ENCODE assay signal across 8 mouse cellular contexts in genomic region chr7:123068715-123069273, GRCm38 (mm10). TPM values are rescaled to one million over a fixed set of nuclear protein-coding genes. Genes with fewer than 3 reads are reported as not detected.
DNase-seq lines count a peak whose midpoint lies in the region; ATAC-seq and TF ChIP-seq lines count a peak whose summit lies in the region.

No protein-coding gene starts in this region.

- no peaks in the 10 kb centered on the region for H3K36me3 ChIP-seq in lung, embryonic 14.5 days (ENCODE audit: insufficient read depth)
- no peaks in the 10 kb centered on the region for H3K36me3 ChIP-seq in forebrain, embryonic 16.5 days (ENCODE audit: control insufficient read depth, insufficient read depth)
- no peaks in the 10 kb centered on the region for H3K36me3 ChIP-seq in liver, postnatal 0 days (replicated peaks; ENCODE audit: insufficient read depth, low read length)

- TF ChIP-seq EP300 in liver, postnatal 0 days (IDR thresholded peaks at IDR 0.05; ENCODE audit: low read depth) = no peak

- no peak overlapping the region for H3K4me2 ChIP-seq in lung, embryonic 14.5 days
- peak overlapping the region; percentile 2; the same call in 1 of the 2 replicates for H3K4me2 ChIP-seq in forebrain, embryonic 16.5 days (ENCODE audit: low read length)
- H3K4me2 ChIP-seq in liver, postnatal 0 days (ENCODE audit: low read depth, low read length) = no peak overlapping the region

- no peak overlapping the region for H3K4me3 ChIP-seq in lung, embryonic 14.5 days (ENCODE audit: low read depth, low read length)
- H3K4me3 ChIP-seq in bone marrow macrophage, adult 2 months (ENCODE audit: insufficient read depth, low read length) = no peak overlapping the region
- H3K4me3 ChIP-seq in forebrain, embryonic 16.5 days (replicated peaks; ENCODE audit: low read length) = no peak overlapping the region
- H3K4me3 ChIP-seq in liver, postnatal 0 days (ENCODE audit: low read depth, low read length) = no peak overlapping the region

- ATAC-seq in lung, embryonic 14.5 days (ENCODE audit: insufficient read depth) = peak; percentile 68; the same call in 1 of the 2 replicates
- ATAC-seq in forebrain, embryonic 16.5 days = peak; percentile 85
- ATAC-seq in liver, postnatal 0 days = no peak

- H3K9ac ChIP-seq in lung, embryonic 14.5 days = no peak overlapping the region
- H3K9ac ChIP-seq in forebrain, embryonic 16.5 days (replicated peaks; ENCODE audit: low read depth, low read length) = no peak overlapping the region
- no peak overlapping the region for H3K9ac ChIP-seq in liver, postnatal 0 days (replicated peaks)

- peaks cover 6% of the 10 kb centered on the region for H3K4me1 ChIP-seq in lung, embryonic 14.5 days (ENCODE audit: insufficient read depth)
- peaks cover 20% of the 10 kb centered on the region for H3K4me1 ChIP-seq in bone marrow macrophage, adult 2 months (ENCODE audit: control insufficient read depth, insufficient read depth, low read length)
- peaks cover 20% of the 10 kb centered on the region for H3K4me1 ChIP-seq in forebrain, embryonic 16.5 days (replicated peaks; ENCODE audit: control insufficient read depth, insufficient read depth, low read length)
- H3K4me1 ChIP-seq in liver, postnatal 0 days (ENCODE audit: insufficient read depth) = no peaks in the 10 kb centered on the region

- TF ChIP-seq POLR2A in bone marrow macrophage, adult 2 months (IDR thresholded peaks at IDR 0.05; ENCODE audit: borderline replicate concordance, low read depth, low read length) = no peak

- H3K27ac ChIP-seq in lung, embryonic 14.5 days (ENCODE audit: low read depth) = no peak overlapping the region
- H3K27ac ChIP-seq in bone marrow macrophage, adult 2 months (ENCODE audit: insufficient read depth, low read depth, low read length) = peak overlapping the region; percentile 47
- peak overlapping the region; percentile 42; the same call in 1 of the 2 replicates for H3K27ac ChIP-seq in forebrain, embryonic 16.5 days (ENCODE audit: low read length)
- H3K27ac ChIP-seq in liver, postnatal 0 days (ENCODE audit: low read depth) = no peak overlapping the region

- 42% methylated on average over 9 of the region's 9 CpGs for WGBS in lung, embryonic 14.5 days
- WGBS in forebrain, embryonic 16.5 days = 4% methylated on average over 9 of the region's 9 CpGs
- whole genome bisulfite sequencing in liver, postnatal 0 days (ENCODE audit: insufficient replicate concordance) = 66% methylated on average over 9 of the region's 9 CpGs

- no peaks in the 10 kb centered on the region for H3K27me3 ChIP-seq in lung, embryonic 14.5 days (ENCODE audit: insufficient read depth, low read length)
- H3K27me3 ChIP-seq in forebrain, embryonic 16.5 days (replicated peaks; ENCODE audit: control insufficient read depth, insufficient read depth, low read length) = peaks cover 8% of the 10 kb centered on the region; the same call in 1 of the 2 replicates
- H3K27me3 ChIP-seq in liver, postnatal 0 days (ENCODE audit: insufficient read depth, low read length) = no peaks in the 10 kb centered on the region

- peak; percentile 81 for DNase-seq in lung, embryonic 14.5 days
- DNase-seq in lung, adult 18-20 months = no peak
- DNase-seq in kidney, postnatal 14 days = peak; percentile 44
- DNase-seq in retina, embryonic 14.5 days (ENCODE audit: low spot score) = peak; percentile 86
- DNase-seq in liver, postnatal 0 days = no peak
- DNase-seq in thymus, adult 18-20 months = no peak

- TF ChIP-seq CTCF in lung, embryonic 14.5 days (IDR thresholded peaks at IDR 0.05; ENCODE audit: low read depth) = no peak
- TF ChIP-seq CTCF in bone marrow macrophage, adult 2 months (IDR thresholded peaks at IDR 0.05; ENCODE audit: low read depth, low read length) = no peak
- TF ChIP-seq CTCF in liver, postnatal 0 days (IDR thresholded peaks at IDR 0.05; ENCODE audit: low read depth) = no peak

- H3K9me3 ChIP-seq in lung, embryonic 14.5 days (ENCODE audit: low read depth, low read length) = no peaks in the 10 kb centered on the region
- no peaks in the 10 kb centered on the region; the same call in 1 of the 2 replicates for H3K9me3 ChIP-seq in forebrain, embryonic 16.5 days (ENCODE audit: control insufficient read depth, low read length)
- H3K9me3 ChIP-seq in liver, postnatal 0 days (ENCODE audit: low read length) = no peaks in the 10 kb centered on the region

RNA-seq across cellular contexts. Expression of gene Tnrc6a, which starts 54.9 kb away (rescaled TPM):
- 47.6 and 48.3 TPM in 2 replicates for polyA plus RNA-seq in lung, embryonic 14.5 days (2014; fragmentation: Nextera tagmentation; extraction: Ambion mirVana)
- polyA plus RNA-seq in bone marrow macrophage, adult 2 months (2012; ENCODE audit: insufficient read depth, insufficient read length, missing spikeins) = 69.1 and 76.8 TPM in 2 replicates
- polyA plus RNA-seq in forebrain, embryonic 16.5 days (2015; fragmentation: Nextera tagmentation; extraction: Ambion mirVana) = 35.8 and 37.3 TPM in 2 replicates
- polyA plus RNA-seq in liver, postnatal 0 days (2015; fragmentation: Nextera tagmentation; extraction: Ambion mirVana) = 26.8 and 28.9 TPM in 2 replicates

Comparison
In these comparisons a context has a peak if more than half of its experiments do, and no peak if none do; other contexts are left out.
1. DNase-seq: peak in lung, embryonic 14.5 days (single experiment), kidney, postnatal 14 days (single experiment) and retina, embryonic 14.5 days (single experiment); none in lung, adult 18-20 months (0 of 2), liver, postnatal 0 days (single experiment) and thymus, adult 18-20 months (0 of 2).
2. H3K27ac ChIP-seq: peak in bone marrow macrophage, adult 2 months (single experiment) and forebrain, embryonic 16.5 days (single experiment); none in lung, embryonic 14.5 days (single experiment) and liver, postnatal 0 days (single experiment).